Mouse (Mus musculus): ENCODE results near the gene Nol3. TPM values are rescaled to one million over a fixed set of nuclear protein-coding genes. Genes with fewer than 3 reads are reported as not detected.

The Nol3 gene
- polyA plus RNA-seq, 1 experiment, result not detected

GRCm38 (mm10) chr8:105292471-105292870, 16.5 kb downstream of the Nol3 start:
- TF ChIP-seq CTCF (IDR thresholded peaks at IDR 0.05; ENCODE audit: insufficient read depth, low read depth, low read length) (no peak), POLR2A (IDR thresholded peaks at IDR 0.05; ENCODE audit: insufficient read depth, low read depth, low read length) (no peak)
- 87% methylated on average over 7 of the region's 7 CpGs for WGBS
- no peak overlapping the region for H3K27ac ChIP-seq (ENCODE audit: insufficient read depth, low read depth, low read length)
- peaks cover 19% of the 10 kb centered on the region for H3K4me1 ChIP-seq (ENCODE audit: control insufficient read depth, insufficient read depth, low read length)
- H3K4me3 ChIP-seq (ENCODE audit: insufficient read depth, low read depth, low read length), result no peak overlapping the region

- Histone ChIP-seq H3K4me3 (ENCODE audit: insufficient read depth, low read depth, low read length) (no peak overlapping the region), H3K27ac (ENCODE audit: insufficient read depth, low read depth, low read length) (no peak overlapping the region), H3K4me1 (ENCODE audit: control insufficient read depth, insufficient read depth, low read length) (peaks cover 22% of the 10 kb centered on the region)
- TF ChIP-seq POLR2A (IDR thresholded peaks at IDR 0.05; ENCODE audit: insufficient read depth, low read depth, low read length) (no peak), CTCF (IDR thresholded peaks at IDR 0.05; ENCODE audit: insufficient read depth, low read depth, low read length) (no peak)
- 72% methylated on average over 19 of the region's 19 CpGs for WGBS
Observed at GRCm38 (mm10) chr8:105293405-105293804, 17.5 kb downstream of the Nol3 start.

- Histone ChIP-seq H3K4me1 (ENCODE audit: control insufficient read depth, insufficient read depth, low read length) (peaks cover 20% of the 10 kb centered on the region), H3K4me3 (ENCODE audit: insufficient read depth, low read depth, low read length) (no peak overlapping the region), H3K27ac (ENCODE audit: insufficient read depth, low read depth, low read length) (no peak overlapping the region)
- TF ChIP-seq CTCF (IDR thresholded peaks at IDR 0.05; ENCODE audit: insufficient read depth, low read depth, low read length) (no peak), POLR2A (IDR thresholded peaks at IDR 0.05; ENCODE audit: insufficient read depth, low read depth, low read length) (no peak)
- 75% methylated on average over 9 of the region's 9 CpGs for WGBS
Observed at GRCm38 (mm10) chr8:105294776-105295175, 18.8 kb downstream of the Nol3 start.

GRCm38 (mm10) chr8:105295256-105295655, 19.3 kb downstream of the Nol3 start:
- TF ChIP-seq POLR2A (IDR thresholded peaks at IDR 0.05; ENCODE audit: insufficient read depth, low read depth, low read length) (no peak), CTCF (IDR thresholded peaks at IDR 0.05; ENCODE audit: insufficient read depth, low read depth, low read length) (no peak)
- Histone ChIP-seq H3K4me1 (ENCODE audit: control insufficient read depth, insufficient read depth, low read length) (peaks cover 15% of the 10 kb centered on the region), H3K27ac (ENCODE audit: insufficient read depth, low read depth, low read length) (no peak overlapping the region), H3K4me3 (ENCODE audit: insufficient read depth, low read depth, low read length) (no peak overlapping the region)
- 75% methylated on average over 11 of the region's 11 CpGs for WGBS

- Histone ChIP-seq H3K4me3 (ENCODE audit: insufficient read depth, low read depth, low read length) (no peak within 1 kb of the TSS), H3K4me1 (ENCODE audit: control insufficient read depth, insufficient read depth, low read length) (peaks cover 9% of the 10 kb centered on the region), H3K27ac (ENCODE audit: insufficient read depth, low read depth, low read length) (no peak within 1 kb of the TSS)
- 75% methylated on average over 11 of the region's 11 CpGs for WGBS
- no peak for TF ChIP-seq POLR2A (IDR thresholded peaks at IDR 0.05; ENCODE audit: insufficient read depth, low read depth, low read length)
- TF ChIP-seq CTCF (IDR thresholded peaks at IDR 0.05; ENCODE audit: insufficient read depth, low read depth, low read length), result no peak
Observed at GRCm38 (mm10) chr8:105295895-105296573, 20.1 kb downstream of the Nol3 start, which contains the start of gene Exoc3l. Gene Exoc3l (minus strand): TSS chr8:105296101.

- peak within 1 kb of the TSS; percentile 85 for H3K4me3 ChIP-seq (ENCODE audit: insufficient read depth, low read depth, low read length)
- H3K4me1 ChIP-seq (ENCODE audit: control insufficient read depth, insufficient read depth, low read length), result peaks cover 9% of the 10 kb centered on the region
- H3K27ac ChIP-seq (ENCODE audit: insufficient read depth, low read depth, low read length), result 0 out of 2 replicates have a peak within 1 kb of the TSS, but pooled peaks have one; percentile 16
- no peak for TF ChIP-seq CTCF (IDR thresholded peaks at IDR 0.05; ENCODE audit: insufficient read depth, low read depth, low read length)
- TF ChIP-seq POLR2A (IDR thresholded peaks at IDR 0.05; ENCODE audit: insufficient read depth, low read depth, low read length), result peak; percentile 90
- under 1% methylated on average over 58 of the region's 58 CpGs for WGBS
Observed at GRCm38 (mm10) chr8:105297511-105298192, 21.7 kb downstream of the Nol3 start, which contains the start of gene E2f4. Gene E2f4 (plus strand): TSS chr8:105297663.

GRCm38 (mm10) chr8:105298351-105299252, 22.7 kb downstream of the Nol3 start:
- H3K4me1 ChIP-seq (ENCODE audit: control insufficient read depth, insufficient read depth, low read length), result peaks cover 11% of the 10 kb centered on the region
- 44% methylated on average over 18 of the region's 18 CpGs for WGBS
- peak overlapping the region; percentile 85 for H3K4me3 ChIP-seq (ENCODE audit: insufficient read depth, low read depth, low read length)
- H3K27ac ChIP-seq (ENCODE audit: insufficient read depth, low read depth, low read length), result no peak overlapping the region
- TF ChIP-seq POLR2A (IDR thresholded peaks at IDR 0.05; ENCODE audit: insufficient read depth, low read depth, low read length) (no peak), CTCF (IDR thresholded peaks at IDR 0.05; ENCODE audit: insufficient read depth, low read depth, low read length) (no peak)

GRCm38 (mm10) chr8:105299962-105300361, 24.0 kb downstream of the Nol3 start:
- H3K27ac ChIP-seq (ENCODE audit: insufficient read depth, low read depth, low read length), result no peak overlapping the region
- TF ChIP-seq POLR2A (IDR thresholded peaks at IDR 0.05; ENCODE audit: insufficient read depth, low read depth, low read length) (no peak), CTCF (IDR thresholded peaks at IDR 0.05; ENCODE audit: insufficient read depth, low read depth, low read length) (no peak)
- 94% methylated on average over 8 of the region's 8 CpGs for WGBS
- H3K4me3 ChIP-seq (ENCODE audit: insufficient read depth, low read depth, low read length), result no peak overlapping the region
- peaks cover 21% of the 10 kb centered on the region for H3K4me1 ChIP-seq (ENCODE audit: control insufficient read depth, insufficient read depth, low read length)
